Mouse (Mus musculus) lung, postnatal 0 days (tissue): ENCODE measurements around the gene Slc26a8.

Experiments
- CTCF ChIP-seq: IDR thresholded peaks from 2 replicates; pipeline ENCODE4 v1.5.1; 2016; ENCODE audit warnings: antibody characterized with exemption, mild to moderate bottlenecking
- EP300 ChIP-seq: IDR thresholded peaks from 2 replicates; pipeline ENCODE4 v1.6.1; 2016; ENCODE audit warnings: antibody characterized with exemption, mild to moderate bottlenecking, control low read depth

DNA sequence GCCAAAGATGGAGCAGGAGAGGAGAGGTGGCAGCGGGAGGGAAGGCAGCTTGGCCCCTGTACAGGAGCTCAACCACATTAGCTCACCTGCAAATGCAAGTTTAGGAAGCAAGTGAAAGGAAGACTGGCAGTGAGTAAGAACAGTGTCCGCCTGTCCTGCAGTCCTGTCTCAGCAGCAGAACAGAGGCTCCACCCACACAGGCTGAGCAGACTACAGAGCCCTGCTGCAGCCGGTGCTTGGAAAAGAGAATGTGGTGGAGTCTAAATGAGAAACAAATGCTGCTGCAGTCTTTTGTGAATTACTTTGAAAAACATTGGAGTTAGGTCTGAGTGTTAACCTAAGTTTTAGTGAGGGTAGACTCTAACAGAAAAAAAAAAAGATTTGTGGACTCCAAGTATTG, 27.5 kb upstream of the Slc26a8 start:
- TF ChIP-seq CTCF (no peak), EP300 (no peak)
